Mouse (Mus musculus): ENCODE data around the gene Kcne4.
"Not testable (repeated sequence)": the region's sequence is repeated elsewhere in the genome, so short reads cannot be mapped to it uniquely, and the experiment has no call there.

Kcne4 gene

DNA sequence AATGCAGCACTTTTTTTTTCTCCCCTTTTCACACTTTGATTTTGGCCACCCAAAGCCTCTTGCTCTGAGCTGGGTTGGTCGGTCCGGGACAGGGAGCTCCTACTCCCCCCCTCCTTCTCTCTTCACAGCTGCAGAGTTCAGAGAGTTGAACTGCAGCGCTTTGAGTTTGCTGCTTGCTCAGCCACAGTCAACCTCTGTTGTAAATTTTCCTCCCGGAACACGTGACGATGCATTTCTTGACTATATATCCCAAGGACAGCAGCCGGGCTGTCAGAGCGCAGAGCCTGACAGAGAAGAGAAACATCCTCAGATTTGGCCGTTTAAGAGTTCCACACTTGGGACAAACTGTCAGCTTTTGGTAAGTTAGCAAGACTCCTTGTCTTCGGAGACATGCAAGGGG is at the start of gene Kcne4:
Gene Kcne4 (plus strand): TSS at position 120 of the 400 bp plus-strand sequence.
- DNase-seq (ENCODE audit: low read depth, low spot score), result peak; percentile 43

DNA sequence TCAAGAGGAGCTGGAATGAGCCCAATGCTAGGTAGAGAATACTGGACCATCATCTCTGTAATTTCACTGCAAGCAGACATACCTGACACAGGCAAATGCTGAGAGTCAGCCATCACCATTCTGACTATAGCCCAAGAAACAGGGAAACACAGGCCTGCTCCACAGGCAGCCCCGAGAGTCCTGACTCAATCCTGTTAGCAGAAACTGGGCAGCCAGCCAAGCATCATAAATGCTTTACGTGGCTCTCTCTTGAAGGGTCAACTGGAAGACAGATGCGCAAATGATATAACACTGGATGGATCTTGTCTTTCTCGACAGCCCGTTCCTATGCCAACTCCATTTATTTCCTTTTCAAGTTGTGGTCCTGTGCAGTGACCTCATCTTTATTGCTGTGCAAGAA is 34.7 kb upstream of the Kcne4 start:
- peak; percentile 70 for DNase-seq (ENCODE audit: low read depth, low spot score)

DNA sequence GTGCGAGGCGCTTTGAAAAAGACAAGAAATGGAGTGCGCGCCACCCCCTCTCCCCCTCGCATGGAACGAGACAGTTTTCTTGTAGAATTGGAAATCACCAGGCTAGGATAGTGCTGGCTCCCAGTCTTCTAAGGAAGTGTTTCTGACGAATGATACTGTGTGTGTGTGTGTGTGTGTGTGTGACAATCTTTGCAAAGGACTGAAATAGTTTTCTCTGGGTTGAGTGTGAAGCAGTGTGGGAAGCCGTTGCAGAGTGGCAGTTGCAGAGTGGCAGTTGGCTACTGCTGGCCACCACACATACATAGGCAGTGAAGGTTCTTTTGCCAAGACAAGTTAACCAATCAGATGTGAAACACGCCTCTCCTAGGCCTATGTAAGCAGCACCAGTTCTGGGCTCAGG is 31.6 kb upstream of the Kcne4 start:
- not testable (repeated sequence) for DNase-seq (ENCODE audit: low read depth, low spot score)

DNA sequence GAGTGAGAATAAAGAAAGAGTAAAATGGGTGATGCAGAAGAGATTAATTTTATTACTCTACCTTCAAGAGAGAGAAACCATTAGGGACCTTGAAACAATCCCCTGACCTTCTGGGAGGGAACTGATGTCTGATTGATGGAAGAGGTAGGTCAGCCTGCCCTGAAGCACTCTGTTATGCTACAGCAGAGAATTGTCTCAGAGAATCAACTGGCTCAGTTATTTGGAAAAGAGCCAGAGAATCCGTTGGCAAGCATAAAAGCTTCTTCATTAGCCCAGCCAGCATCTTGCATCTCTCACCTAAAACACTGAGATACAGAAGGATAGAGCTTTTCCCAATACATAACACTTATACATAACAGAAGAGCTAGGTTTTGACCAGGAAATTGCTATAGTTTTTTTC is 26.8 kb upstream of the Kcne4 start:
- no peak for DNase-seq (ENCODE audit: low read depth, low spot score)

DNA sequence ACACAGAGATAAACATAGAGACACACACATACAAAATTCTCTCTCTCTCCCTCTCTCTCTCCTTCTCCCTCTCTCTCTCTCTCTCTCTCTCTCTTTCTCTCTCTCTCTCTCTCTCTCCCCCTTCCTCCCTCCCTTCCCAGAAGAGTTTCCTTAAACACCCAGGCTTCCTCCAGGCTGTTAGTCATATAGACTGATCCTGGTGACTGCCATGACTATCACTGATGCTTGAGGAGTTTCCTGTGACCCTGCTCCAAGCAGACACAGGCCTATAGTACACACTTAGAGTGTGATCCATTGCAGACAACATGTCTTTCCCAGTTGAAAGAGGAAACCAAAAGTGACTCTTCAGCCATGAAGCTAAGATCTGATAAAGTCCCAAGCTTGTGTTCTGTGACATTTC is 9.1 kb upstream of the Kcne4 start:
- DNase-seq (ENCODE audit: low read depth, low spot score), result no peak

DNA sequence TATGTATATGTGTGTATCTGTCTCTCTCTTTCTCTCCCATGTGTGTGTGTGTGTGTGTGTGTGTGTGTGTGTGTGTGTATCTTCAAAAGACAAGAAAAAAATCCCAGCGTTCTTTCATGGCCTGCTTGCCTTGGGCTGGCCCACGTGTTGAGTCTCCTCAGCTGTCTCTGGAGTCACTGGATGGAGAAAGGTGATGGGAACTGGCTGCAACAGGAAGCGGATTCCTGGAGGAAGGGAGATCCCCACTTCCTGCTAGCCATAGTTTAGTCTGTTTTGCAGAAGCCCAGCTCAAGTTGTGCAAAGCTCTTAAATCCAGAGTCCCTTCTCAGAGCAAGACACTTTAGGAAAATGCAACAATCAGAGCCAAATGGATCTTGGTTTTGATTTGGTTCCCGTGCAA is 6.7 kb upstream of the Kcne4 start:
- no peak for DNase-seq (ENCODE audit: low read depth, low spot score)

DNA sequence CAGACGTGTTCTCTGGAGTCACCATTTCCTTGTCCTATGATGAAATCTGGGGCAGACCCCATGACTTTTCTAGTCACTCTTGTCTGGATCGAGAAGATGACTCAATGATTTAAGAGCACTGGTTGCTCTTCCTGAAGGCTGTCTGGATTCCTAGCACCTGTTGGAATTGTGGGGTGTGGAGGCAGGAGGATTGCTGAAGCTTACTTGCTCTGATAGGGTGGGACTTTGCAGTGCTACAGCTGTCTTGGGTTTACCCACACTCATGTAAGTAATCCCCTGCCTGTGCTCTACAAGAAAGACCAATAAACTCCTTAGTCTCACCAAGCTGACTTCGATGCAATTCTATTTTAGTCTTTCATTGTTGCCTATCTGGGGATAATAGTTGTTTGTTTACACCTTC is 5.7 kb upstream of the Kcne4 start:
- DNase-seq (ENCODE audit: low read depth, low spot score), result no peak

DNA sequence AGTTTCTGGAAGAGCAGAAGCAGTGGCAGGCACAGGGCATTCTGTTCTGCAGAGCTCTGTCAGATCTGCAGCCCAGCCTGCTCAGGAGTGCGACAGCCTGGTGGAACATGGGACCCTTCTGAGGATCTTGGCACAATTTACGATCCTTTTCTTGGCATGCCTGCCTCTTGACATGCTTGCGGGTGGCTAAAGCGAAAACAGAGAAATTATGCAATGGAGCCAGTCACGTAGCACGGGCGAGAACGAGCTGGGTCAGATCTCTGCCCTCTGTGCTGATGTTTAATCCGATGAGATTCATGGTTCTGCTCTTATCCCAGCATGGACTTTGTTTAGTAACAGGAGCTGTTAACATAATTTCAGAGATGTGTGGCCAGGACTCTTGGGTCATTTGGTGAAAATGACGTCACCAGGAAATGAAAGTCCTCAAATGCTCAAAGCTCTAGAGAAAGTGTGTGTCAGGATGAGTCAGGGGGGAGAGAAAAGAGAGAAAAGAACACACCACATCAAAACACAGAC is 4.5 kb upstream of the Kcne4 start:
- DNase-seq (ENCODE audit: low read depth, low spot score), result no peak

DNA sequence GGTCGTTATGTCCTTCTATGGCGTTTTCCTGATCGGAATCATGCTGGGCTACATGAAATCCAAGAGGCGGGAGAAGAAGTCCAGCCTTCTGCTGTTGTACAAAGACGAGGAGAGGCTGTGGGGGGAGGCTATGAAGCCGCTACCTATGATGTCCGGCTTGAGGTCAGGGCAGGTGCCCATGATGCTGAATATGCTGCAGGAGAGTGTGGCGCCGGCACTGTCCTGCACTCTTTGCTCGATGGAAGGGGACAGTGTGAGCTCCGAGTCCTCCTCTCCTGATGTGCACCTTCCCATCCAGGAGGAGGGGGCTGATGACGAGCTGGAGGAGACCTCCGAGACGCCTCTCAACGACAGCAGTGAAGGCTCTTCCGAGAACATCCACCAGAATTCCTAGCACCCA is 1.2 kb downstream of the Kcne4 start:
- no peak for DNase-seq (ENCODE audit: low read depth, low spot score)

DNA sequence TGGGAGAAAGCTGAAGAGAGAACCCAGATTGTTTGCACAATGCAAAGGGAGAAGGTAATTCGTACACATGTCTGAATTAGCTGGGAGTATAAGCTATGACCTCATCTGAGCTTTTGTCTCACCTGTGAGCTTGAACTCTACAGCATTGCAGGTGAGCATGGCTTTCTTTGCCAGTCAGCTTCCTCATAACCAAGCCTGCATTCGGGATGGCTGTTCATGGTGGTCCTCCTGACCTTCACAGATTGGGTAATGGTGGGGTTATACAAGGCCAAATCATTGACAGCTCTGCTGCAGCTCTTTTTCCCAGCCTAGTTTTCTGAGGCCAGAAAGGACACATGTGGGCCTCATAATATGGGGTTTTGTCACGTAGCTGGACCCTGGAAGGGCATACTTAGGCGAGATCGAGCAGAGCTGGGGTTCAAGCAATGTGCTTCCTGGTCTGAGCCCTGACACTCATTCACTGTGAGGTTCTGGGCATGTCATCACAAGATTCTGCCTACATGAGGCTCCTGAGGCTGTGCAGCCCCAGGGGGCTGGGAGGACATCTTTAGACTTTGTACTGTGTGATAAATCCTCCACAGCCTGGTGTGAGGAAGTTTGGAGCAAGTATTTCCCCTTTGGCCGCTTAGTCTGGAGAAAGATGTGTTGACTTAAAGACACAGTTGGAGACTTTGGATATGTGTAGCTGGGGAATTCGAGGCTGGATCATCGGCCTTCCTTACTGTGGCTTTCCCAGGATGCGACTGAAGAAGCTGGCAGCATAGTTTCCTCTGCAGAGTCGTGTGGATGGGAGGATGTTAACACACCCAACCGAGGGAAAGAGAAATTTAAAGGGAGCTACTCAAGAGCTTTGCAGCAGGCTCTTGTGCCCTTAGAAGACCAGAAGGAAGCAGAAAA is 2.3 kb downstream of the Kcne4 start:
- DNase-seq (ENCODE audit: low read depth, low spot score), result no peak

DNA sequence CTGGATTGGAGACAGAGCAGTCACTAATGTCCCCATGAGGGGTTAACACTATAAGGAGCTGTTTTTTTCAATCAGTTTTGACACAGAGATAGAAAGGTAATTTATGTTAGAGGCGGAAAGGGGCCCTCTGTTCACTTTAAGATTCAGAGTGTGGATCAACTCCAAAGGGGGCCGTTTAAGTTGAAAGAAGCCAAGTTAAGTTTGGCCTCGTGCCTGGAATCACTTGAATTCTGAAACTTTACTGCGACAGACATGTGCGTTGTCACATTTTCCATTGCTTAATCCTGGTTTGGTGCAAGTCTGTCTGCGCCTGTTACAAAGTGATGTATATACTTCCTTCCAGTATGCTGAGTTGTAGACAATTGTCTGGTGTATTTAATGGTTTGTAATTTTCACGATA is 3.0 kb downstream of the Kcne4 start:
- no peak for DNase-seq (ENCODE audit: low read depth, low spot score)

DNA sequence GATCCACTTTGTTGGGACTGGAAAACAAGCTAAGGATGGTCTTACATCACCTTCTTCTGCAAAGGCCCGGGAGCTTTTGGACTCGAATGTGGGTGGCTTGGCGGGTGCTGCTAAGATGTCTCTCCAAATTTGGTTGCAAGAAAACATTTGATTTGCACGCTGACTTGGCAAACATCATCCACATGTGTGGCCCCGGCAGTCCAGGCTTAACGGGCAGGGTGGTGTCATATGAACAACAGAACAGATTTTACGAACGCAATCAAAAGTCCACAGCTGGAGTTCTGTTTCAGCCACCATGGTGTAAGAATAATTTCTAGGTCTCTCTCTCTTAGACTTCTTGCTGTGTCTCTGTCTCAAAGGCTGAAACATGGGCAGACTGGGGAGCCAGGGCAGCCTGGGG is 3.6 kb downstream of the Kcne4 start:
- no peak for DNase-seq (ENCODE audit: low read depth, low spot score)

DNA sequence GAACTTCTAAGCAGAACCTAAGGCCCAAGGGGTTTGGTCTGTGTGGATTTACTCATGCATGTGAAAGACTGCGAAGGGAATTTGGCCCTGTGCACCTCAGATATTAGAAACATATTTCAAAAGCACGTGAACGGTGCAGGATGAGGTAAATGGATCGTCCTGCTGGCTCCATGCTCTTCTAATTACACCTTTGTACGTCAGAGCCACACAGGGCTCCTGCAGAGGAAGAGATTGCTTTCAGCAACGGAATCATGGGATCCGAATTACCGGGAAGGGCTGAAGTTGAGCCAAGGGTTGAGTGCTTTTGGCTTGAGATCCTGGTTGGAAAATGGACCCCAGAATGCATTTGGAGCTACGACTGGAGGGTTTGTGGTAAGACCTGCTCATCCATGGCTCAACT is 4.6 kb downstream of the Kcne4 start:
- DNase-seq (ENCODE audit: low read depth, low spot score), result peak; percentile 23

DNA sequence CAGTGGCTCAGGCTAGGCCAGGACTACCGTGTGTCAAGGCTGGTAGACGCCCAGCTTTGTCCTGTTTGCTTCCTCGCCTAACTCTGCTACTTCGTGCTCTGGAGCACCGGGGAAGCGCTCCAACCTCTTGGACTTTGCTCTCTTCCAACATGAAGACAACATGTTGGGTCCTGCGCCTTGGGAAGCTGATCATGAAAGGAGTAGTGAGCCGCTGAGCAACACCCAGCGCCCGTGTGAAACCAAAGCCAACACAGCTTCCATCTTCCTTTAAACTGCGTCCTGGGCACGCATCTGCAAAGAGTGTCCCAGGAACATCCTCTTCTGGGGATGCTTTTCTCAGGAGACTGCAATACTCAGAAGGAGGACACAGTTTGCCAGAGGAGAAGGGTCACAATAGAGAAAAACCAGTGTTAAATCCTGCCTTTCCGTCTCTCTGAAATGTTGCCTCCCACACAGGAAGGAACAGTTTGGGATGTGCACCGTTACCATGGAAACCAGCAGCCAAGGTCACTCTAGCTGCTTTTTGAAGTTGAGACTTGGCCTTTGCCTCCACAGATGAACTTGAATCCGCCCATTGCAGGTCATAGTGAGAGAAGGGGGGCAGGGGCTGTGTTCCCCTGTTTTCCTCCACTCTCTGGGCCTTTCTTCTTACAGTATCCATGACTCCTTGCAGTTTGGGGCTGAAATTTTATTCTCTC is 5.3 kb downstream of the Kcne4 start:
- peak; percentile 29 for DNase-seq (ENCODE audit: low read depth, low spot score)

DNA sequence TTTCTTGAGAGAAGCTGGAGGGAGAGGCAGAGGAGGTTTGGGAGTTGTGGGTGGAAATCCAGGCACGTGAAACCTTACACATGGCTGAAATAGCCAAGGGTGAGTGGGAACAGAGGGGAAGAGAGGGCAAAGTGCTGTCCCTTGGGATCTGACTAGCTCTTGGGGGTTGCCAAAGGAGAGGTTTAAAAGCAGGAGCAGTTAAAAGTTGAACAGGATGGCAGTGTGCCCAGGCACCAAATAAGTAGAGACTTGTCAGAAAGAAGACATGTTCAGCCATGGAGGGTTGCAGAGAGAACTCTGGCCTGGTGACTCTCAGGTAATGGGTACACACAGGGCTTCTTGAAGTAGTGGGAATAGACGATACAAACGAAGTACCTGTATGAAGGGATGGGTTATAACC is 8.7 kb downstream of the Kcne4 start:
- no peak for DNase-seq (ENCODE audit: low read depth, low spot score)

DNA sequence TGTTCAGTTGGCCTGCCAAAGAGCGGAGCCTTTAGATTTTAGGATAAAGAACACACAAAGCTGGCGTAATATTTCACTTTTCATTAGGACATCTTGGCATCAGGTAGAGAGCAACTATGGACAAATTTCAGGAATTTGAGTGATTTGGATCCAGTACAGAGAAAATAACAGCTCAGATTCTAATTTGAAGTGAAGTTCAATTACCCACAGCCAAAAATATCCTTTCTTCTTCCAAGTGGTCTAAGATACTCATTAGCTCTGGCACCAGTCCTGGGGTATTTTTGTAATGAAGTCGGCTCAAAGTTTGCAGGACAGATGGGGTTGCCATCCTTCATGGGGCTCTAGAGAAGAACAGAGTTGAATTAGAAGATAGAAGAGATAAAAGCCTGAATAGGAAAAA is 21.9 kb downstream of the Kcne4 start:
- DNase-seq (ENCODE audit: low read depth, low spot score), result no peak

DNA sequence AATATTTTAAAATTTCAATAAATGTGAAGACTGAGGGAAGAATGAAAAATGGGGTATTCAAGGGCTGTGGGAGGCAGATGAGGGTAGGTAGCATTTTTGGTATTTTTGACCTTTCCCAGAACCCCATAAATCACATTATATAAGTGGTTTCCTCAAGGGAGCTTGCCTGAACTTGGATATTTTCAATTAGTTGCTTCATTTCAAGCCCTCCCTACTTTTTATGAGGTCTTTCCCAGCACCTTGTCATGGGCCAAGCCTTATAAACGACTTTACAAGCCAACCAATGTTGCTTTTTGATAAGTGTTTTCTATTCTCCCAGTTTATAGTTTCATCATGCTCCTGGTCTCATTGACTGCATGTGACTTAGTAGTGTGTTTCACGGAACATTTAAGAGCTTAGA is 24.2 kb downstream of the Kcne4 start:
- DNase-seq (ENCODE audit: low read depth, low spot score), result no peak

DNA sequence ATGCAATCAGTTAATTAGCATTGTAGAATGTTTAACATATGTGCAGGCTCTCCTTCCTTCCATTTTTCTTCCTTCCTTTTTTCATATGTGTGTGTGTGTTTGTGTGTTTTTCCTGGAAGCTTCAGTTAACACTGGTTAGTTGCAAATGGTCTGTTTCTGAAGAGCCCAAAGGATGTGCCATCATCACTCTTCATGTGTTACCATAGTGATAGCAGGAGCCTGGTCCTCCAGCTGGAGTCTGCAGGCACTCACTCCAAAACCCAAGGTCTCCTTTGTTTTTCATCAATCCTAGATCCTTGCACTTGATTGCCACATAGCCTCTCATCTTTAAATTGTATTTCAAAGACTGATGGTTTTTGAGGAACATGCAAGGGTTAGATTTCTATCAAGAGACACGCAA is 29.1 kb downstream of the Kcne4 start:
- DNase-seq (ENCODE audit: low read depth, low spot score), result no peak

DNA sequence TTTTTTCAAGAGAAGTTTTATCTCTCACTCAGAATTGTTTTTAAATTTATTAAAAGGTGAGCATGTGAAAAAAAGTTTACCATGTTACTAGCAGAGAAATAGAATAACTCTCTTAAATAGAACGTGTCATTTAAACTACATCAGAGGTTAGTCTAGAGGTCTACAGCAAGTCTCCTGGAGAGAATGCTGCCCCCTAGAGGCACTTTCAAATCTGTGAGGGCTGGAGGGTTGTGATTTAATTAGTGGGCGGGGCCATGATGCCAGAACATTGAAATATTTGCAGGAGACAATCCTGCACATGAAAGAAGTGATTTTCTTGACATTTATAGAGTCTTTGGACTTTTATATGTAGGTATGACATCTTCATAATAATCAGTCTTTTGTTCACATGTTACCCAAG is 29.9 kb downstream of the Kcne4 start:
- no peak for DNase-seq (ENCODE audit: low read depth, low spot score)

DNA sequence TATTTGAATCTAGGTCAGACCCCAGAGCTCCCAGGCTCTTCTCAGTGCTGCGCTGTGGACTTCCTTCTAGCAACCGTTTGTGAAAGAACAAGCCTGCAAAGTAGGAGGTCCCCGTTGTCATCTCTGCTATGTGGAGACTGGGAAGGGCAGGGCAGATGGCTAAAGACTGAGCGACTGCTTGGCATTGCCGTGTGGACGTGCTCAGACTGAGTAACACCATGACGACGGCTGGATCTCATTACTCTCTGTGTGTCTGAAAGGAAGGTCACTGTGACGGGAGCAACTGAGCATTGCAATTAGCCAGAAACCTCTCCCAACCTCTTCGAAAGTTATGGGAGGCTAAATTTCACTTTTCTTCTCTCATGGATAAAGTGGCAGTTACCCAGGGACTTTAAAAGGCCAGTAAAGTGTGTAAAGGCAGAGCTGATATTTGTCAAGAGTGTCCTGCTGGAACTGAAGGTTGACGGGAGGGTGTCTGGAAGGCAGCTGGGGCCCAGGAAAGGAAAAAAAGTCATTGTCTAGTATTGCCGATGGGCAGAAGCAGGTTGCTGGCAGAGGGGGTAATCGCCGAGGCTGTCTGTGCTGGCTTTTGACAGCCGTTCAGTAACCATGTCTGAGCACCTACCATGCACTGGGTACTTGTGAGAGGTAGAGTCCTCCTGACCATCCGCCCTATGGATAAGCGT is 36.0 kb downstream of the Kcne4 start:
- DNase-seq (ENCODE audit: low read depth, low spot score), result peak; percentile 55

DNA sequence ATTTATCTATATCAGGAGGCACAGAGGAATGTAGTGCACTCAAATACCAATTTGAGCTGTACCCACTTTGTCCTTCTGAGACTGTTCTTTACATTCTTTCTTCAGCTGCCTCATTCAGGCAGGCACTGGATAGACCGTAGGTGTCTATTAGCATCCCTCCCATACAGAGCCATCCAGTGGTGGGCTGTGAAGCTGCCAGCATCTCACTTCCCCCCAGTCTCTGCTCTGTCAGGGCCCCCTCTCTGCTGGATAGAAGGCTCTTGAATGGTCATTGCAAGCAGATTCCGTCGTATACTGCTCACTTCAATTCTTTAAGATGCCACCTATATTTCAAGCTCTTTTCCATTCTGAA is 36.5 kb downstream of the Kcne4 start:
- DNase-seq (ENCODE audit: low read depth, low spot score), result no peak

DNA sequence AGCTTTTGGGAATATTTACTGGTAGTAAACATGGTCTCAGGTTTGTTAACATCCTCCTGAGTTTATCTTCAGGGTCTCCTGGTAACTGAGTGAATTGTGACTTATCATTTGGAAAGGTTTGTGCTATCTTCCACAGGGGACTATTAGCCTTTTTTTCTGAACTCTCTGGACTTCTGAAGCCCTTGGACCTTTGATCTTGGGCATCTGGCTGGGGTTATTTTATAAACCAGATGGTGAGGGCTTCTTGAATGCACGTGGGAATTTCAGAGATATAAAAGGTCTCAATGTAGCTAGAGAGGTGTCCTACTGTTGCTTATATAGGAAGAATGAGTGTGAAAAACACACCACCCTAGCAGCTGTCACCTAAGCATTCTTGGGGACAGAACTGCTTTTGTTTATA is 37.7 kb downstream of the Kcne4 start:
- no peak for DNase-seq (ENCODE audit: low read depth, low spot score)
